Mouse (Mus musculus) erythroblast, embryonic 14.5 days (primary cell): ENCODE results near the gene Syp. TPM values are rescaled to one million over a fixed set of nuclear protein-coding genes. Genes with fewer than 3 reads are reported as not detected.

Source experiments
- H3K27me3 ChIP-seq: 2 replicates; pipeline ENCODE4 v1.6.1; 2012; ENCODE audit warnings: inconsistent platforms; ENCODE audit not compliant: control insufficient read depth
- H3K36me3 ChIP-seq: 2 replicates; pipeline ENCODE4 v1.6.1; 2012; ENCODE audit warnings: mild to moderate bottlenecking, inconsistent platforms; ENCODE audit not compliant: control insufficient read depth
- H3K4me1 ChIP-seq: 2 replicates; pipeline ENCODE4 v1.6.1; 2012; ENCODE audit warnings: inconsistent platforms; ENCODE audit not compliant: control insufficient read depth
- H3K4me3 ChIP-seq: replicated peaks from 2 replicates; pipeline ENCODE3; 2012; ENCODE audit warnings: moderate library complexity, mild to moderate bottlenecking, inconsistent platforms
- H3K9me3 ChIP-seq: 2 replicates; pipeline ENCODE4 v1.6.1; 2012; ENCODE audit warnings: low read length, inconsistent platforms, mixed read lengths; ENCODE audit not compliant: control insufficient read depth
- GATA1 ChIP-seq: IDR thresholded peaks from 2 replicates; pipeline ENCODE4 v1.6.1; 2012; ENCODE audit warnings: low read length, inconsistent platforms, mixed read lengths
- TAL1 ChIP-seq: IDR thresholded peaks from 3 replicates; pipeline ENCODE4 v1.6.1; 2012; ENCODE audit warnings: low read length, inconsistent platforms, mixed read lengths
- polyA plus RNA-seq: library from polyadenylated mRNA; stranded (reverse); fragments of >175 nt; gene quantifications from 2 replicates; pipeline ENCODE4 v1.2.3, GENCODE M21; 2012

Gene Syp
- polyA plus RNA-seq, 1 experiment = 0.04 TPM

DNA sequence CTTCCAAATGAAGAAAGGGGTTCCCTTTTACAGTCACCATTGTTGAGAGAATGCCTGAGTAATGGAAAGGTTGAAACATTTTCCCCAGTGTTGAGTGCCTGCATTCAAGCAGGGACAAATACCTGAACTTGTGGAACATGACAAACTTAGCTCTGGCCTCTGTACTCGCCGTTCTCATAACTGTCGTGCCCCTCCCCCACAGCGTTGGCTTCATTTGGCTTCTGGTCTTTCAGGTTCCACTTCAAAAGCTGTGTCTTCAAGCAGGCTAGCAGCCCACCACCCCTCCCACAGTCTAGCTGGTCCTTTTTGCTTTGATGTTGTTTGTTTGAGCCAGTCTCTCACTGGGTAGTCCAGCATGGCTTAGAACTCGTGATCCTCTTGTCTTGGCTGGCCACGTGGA, 34.5 kb downstream of the Syp start:
- H3K4me1 ChIP-seq = peaks cover 30% of the 10 kb centered on the region
- no peak overlapping the region for H3K4me3 ChIP-seq

DNA sequence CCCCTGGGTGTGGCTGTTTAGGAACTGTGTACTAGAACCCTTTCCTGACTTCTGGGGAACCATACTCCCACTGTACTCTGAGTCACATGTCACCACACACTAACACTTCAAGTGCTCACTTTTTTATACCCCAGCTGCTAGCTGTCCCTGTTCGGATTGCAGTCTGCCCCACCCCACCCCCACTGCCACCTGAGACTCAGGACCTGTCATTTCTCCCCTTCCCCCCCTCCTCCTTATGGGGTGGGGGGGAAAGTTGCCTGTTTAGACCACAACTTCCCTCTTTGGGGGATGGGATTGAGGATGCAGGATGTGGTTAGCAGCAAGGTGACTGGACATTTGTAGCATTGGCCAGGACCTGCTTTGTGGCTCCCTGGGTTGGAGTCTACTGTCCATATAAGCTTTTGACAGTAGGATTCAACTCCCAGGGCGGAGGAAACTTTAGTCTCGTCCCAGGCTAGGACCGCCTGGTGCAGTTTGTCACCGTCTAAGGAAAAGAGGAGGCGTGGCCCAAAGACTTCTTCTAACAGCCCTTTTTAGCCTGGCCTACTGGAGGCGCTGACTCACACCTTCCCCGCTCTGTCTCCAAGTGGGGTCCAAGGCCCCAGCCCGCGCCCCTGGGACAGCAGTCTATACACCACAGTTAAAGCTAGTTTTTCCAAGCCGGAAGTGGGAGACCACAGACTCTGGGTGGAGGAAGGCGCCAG, 35.5 kb downstream of the Syp start:
- Histone ChIP-seq H3K4me3 (peak overlapping the region; percentile 45), H3K27me3 (peaks cover 9% of the 10 kb centered on the region), H3K4me1 (peaks cover 30% of the 10 kb centered on the region), H3K36me3 (no peaks in the 10 kb centered on the region), H3K9me3 (peaks cover 5% of the 10 kb centered on the region)
- TF ChIP-seq TAL1 = no peak
- no peak for TF ChIP-seq GATA1

More for the DNA sequence above, 34.5 kb downstream of the Syp start:
- H3K36me3 ChIP-seq = no peaks in the 10 kb centered on the region
- peaks cover 5% of the 10 kb centered on the region for H3K9me3 ChIP-seq
- no peak for TF ChIP-seq TAL1
- TF ChIP-seq GATA1 = no peak
- H3K27me3 ChIP-seq = peaks cover 9% of the 10 kb centered on the region

DNA sequence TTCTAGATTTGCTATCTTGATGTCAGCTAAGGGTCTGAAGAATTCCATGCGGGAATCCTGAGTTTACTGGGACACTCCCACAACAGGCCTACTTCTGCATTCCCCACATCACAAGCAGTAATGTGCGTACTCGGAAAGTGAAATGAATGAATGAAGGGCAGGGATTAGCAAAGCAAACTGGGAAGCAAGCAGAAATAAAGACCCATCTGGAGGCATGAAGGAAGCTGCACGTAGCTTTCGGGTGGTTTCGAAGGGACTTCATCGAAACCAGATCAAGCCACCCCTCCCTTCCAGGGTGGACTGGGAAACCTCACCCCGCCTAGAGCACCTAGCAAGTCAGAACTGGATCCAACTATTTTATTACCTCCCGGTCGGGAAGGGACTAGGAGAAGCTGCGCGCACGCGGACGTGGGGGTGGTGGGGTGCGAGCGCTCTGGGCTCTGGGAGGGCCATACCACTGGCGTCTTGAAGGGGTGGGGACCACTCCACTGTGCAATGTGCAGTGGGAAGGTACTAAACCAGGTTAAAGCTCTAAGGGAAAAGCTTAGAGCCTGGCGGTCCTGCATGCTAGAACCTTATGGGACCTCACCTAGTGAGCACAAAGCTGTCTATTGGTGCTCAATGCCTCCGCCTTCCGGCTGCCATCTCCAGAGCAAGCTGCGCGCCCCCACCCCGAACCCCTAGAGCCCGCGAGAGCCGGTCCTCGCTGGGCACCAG, 36.2 kb downstream of the Syp start:
- TF ChIP-seq TAL1 = no peak
- no peak for TF ChIP-seq GATA1
- H3K9me3 ChIP-seq = peaks cover 5% of the 10 kb centered on the region
- peak overlapping the region; percentile 45 for H3K4me3 ChIP-seq
- H3K27me3 ChIP-seq = peaks cover 9% of the 10 kb centered on the region
- H3K4me1 ChIP-seq = peaks cover 32% of the 10 kb centered on the region
- H3K36me3 ChIP-seq = no peaks in the 10 kb centered on the region

DNA sequence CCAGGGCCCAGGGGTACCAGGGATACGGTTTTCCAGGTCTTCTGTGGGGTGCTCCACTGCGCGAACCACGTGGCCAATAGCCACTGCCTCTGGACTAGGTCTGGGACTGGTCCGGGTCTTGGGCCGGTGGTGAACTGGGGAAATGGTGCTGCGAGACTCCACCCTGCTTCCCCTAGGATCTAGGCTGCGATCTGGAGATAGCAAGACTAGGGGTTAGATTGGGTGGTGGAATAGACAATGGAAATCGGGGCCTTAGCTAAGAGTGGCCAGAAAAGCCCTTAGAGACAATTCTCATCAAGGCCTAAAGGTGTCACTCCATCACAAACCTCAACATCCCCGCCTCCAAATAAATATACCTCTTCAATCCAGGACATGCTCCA, 36.7 kb downstream of the Syp start:
- Histone ChIP-seq H3K27me3 (peaks cover 9% of the 10 kb centered on the region), H3K9me3 (peaks cover 5% of the 10 kb centered on the region), H3K4me1 (peaks cover 35% of the 10 kb centered on the region), H3K36me3 (no peaks in the 10 kb centered on the region), H3K4me3 (peak overlapping the region; percentile 45)
- no peak for TF ChIP-seq TAL1
- TF ChIP-seq GATA1 = no peak

DNA sequence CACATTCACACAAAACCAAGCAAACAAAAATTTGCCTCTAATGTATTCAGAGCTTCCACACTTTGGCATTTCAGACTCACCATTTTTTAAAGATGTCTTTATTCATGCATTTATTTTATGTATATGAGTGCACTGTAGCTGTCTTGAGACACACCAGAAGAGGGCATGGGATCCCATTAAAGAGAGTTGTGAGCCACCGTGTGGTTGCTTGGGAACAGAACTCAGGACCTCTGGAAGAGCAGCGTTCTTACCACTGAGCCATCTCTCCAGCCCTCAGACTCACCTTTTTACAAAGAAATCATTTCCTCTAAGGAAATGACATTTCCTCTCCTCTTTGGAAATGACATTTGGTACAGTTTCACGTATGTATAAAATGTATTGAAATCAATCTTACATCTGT, 40.7 kb downstream of the Syp start:
- Histone ChIP-seq H3K27me3 (0 out of 2 replicates have a peak, but pooled peaks cover 6% of the 10 kb centered on the region), H3K4me1 (peaks cover 21% of the 10 kb centered on the region), H3K36me3 (no peaks in the 10 kb centered on the region), H3K4me3 (no peak overlapping the region), H3K9me3 (no peaks in the 10 kb centered on the region; the same call in 1 of the 2 replicates)
- no peak for TF ChIP-seq GATA1
- TF ChIP-seq TAL1 = no peak

DNA sequence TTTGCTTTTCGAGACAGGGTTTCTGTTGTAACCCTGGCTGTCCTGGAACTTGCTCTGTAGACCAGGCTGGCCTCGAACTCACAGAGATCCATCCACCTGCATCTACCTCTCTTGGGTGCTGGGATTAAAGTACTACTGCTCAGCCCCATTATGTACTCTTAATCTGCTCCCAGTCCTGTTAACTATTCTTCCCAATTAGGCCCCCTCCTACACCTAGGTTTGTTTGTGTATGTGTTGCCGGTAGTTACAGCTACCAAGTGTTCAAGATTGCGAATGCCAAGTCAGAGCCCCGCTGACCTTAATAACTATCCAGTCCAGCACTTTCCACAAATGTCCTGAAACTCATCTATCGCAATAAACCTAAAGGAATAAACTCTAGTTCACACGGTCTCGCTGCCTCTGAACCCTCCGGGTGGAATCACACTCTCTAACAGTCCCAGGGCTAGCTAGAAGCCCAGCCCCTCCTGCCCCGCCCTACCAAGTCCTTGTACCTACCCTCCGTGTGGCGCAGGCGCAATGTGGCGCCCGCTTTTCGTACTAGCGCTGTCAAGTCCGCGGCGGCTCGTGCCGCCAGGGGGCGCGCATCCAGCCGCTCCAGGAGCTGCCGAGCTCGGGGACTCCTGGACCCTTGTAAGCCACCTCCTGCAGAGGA, 41.3 kb downstream of the Syp start:
- Histone ChIP-seq H3K27me3 (0 out of 2 replicates have a peak, but pooled peaks cover 3% of the 10 kb centered on the region), H3K9me3 (no peaks in the 10 kb centered on the region), H3K4me1 (peaks cover 16% of the 10 kb centered on the region), H3K36me3 (no peaks in the 10 kb centered on the region), H3K4me3 (peak overlapping the region; percentile 43)
- TF ChIP-seq TAL1 (no peak), GATA1 (no peak)

DNA sequence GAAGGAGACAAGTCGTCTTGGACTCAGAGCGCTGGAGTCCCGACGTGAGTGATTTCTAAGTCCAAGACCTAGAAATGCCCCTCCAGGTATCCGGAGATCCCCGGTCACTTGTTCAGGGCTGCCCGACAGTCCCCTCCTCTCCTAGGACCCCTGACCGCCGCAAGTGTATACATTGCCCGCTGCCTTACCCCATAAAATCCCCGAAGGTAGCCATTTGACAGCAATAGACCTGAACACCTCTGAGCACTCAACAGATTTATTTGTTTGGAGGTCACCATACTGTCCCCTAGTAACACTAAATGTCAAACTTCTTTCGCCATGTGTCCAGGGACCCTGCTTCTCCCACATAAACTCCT, 41.8 kb downstream of the Syp start:
- H3K4me1 ChIP-seq = peaks cover 11% of the 10 kb centered on the region
- no peaks in the 10 kb centered on the region for H3K9me3 ChIP-seq
- peak overlapping the region; percentile 43 for H3K4me3 ChIP-seq
- TF ChIP-seq GATA1 (no peak), TAL1 (no peak)
- H3K27me3 ChIP-seq = no peaks in the 10 kb centered on the region
- H3K36me3 ChIP-seq = no peaks in the 10 kb centered on the region

DNA sequence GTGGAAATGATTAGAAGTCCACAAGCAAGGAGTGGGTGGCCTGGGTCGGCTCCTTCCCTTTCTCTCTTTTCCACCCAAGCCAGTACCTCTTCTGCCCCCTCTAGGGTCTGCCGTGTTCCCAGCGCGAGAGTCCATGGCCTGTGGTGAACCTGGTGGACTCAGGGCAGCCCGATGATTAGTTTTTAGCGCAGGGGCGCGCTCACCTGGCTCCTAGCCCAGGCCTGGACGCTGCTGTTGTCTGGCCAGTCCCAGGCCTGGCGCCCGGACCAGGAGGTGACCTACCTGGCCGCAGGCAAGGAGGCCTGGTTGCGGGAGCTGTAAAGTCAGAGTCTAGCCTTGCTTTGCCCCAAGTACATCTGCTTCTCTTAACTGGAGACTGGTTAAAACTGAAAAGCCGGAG, 42.6 kb downstream of the Syp start, which contains the start of gene Magix:
Gene Magix, minus strand, starts transcription at position 388 of the 400 bp plus-strand sequence.
- Histone ChIP-seq H3K4me3 (peak within 1 kb of the TSS; percentile 43), H3K36me3 (no peaks in the 10 kb centered on the region), H3K4me1 (peaks cover 11% of the 10 kb centered on the region), H3K9me3 (no peaks in the 10 kb centered on the region), H3K27me3 (no peaks in the 10 kb centered on the region)
- TF ChIP-seq TAL1 = no peak
- TF ChIP-seq GATA1 = no peak

DNA sequence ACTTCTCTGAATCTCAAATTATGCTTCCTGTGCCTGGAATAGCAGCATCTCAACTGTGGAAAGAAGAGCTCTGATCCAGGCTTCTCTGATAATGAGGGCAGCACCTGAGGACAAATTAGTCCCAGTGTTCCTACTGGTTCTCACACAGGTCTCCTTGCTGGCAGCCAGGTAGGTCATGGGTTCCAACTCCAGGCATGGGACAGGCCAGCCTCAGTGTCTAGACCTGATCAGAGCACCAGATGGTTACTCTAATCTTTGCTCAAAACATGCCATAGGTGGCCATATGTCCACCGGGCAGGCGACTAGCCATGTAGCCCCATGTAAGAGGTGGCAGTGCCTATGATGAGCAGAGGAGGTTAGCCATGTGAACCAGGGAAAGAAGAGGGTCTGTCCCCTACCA, 50.0 kb downstream of the Syp start:
- H3K27me3 ChIP-seq = peaks cover 6% of the 10 kb centered on the region; the same call in 1 of the 2 replicates
- H3K4me1 ChIP-seq = no peaks in the 10 kb centered on the region
- TF ChIP-seq GATA1 = no peak
- no peak for TF ChIP-seq TAL1
- no peaks in the 10 kb centered on the region for H3K36me3 ChIP-seq
- no peaks in the 10 kb centered on the region for H3K9me3 ChIP-seq
- no peak overlapping the region for H3K4me3 ChIP-seq
